Mouse (Mus musculus) central nervous system, embryonic 14 days (tissue): ENCODE measurements around the gene Cs. TPM values are rescaled to one million over a fixed set of nuclear protein-coding genes. Genes with fewer than 3 reads are reported as not detected.

Experiments used
- polyA plus RNA-seq: library from polyadenylated mRNA; depleted of rRNA; stranded (reverse); fragments of >200 nt; gene quantifications from 2 replicates; pipeline ENCODE4 v1.2.3, GENCODE M21; 2012; rRNA removed

Gene Cs
- 172 and 176 TPM in 2 replicates for polyA plus RNA-seq

DNA sequence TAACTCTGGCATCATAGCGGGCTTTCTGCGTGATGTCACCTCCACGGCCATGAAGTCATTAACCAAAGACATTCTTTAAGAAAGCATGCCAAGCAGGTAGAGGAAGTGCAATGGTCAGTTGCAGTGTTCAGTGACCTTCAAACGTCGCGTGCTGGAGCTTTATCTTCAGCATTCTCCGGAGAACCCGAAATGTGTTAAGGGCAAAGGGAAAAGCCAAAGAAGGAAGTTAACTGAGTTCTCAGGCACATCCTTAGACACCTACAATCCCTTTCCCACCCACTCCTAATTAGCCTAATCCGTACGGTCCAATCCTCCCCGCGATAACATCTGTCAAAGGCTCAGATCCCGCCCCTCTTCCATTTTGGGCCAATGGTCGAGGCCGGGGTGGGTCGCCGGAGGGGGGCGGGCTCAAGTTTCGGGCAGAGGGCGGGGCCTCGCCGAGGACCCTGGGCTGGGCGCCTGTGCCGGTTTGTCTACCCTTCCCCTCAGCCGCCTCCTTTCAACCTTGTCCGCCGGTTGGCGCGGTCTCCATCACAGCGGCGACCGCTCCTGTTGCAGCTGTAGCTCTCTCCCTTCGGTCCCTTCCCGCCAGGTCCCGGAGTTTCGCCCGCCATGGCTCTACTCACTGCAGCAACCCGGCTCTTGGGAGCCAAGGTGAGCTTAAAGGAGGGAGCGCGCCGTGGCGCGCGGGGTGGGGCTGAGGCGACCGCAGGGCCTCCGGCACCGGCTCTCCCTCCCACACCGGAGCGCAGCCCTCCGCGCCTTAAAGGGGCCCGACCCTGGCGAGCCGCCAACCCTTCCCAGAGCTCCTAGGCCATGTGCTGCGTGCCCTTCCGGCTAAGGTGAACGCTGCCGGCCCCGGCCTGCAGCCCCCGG is at the start of gene Cs:
Cs (plus strand) TSS at position 429 of the 876 bp plus-strand sequence.

GRCm38 (mm10) chr10:128298702-128299171 is 38.8 kb upstream of the Cs start, which contains the start of gene Il23a:
Il23a (minus strand) TSS chr10:128298752.

DNA sequence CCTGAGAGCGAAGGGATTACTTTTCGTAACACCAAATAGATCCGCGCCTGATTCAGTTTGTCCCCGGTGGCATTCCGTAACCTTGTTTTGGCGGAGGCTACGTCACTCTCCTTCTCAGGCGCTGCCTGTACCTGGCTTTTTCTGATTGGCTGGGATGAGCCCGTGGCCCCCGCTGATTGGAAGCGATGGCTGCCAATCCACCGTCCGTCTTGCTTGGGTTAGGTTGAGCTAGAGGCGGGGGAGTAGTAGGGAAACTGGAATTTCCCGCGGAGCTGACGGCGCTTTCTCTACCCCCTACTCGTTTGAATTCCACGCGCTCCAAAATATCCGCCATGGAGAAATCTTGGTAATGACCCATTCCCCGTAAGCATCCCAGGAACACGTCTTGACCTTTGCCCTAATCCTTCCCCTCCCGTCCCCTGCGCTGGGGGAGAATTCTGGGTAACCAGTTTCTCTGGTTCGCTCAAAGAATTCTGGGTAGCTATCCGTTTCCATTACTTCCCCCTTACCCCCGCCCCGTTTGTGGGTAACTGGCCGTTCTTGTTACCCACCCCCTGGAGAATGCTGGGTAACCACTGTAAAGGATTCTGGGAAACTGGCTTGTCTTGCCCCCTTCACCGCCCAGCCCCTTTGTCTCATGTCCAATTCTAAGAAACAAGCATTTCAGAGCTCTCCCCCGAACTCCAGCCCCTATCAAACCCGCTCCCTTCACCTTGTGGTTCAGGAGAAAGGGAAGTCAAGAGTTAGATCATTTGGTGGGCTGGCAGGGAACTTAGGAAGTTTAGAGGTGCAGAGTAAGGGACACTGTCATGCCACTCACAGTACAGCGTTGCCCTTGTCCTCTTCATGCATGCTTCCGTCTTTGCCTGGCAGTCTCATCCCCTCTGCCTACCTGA is 34.2 kb upstream of the Cs start, which contains the start of gene Pan2:
Pan2 (plus strand) TSS at position 210 of the 896 bp plus-strand sequence.

DNA sequence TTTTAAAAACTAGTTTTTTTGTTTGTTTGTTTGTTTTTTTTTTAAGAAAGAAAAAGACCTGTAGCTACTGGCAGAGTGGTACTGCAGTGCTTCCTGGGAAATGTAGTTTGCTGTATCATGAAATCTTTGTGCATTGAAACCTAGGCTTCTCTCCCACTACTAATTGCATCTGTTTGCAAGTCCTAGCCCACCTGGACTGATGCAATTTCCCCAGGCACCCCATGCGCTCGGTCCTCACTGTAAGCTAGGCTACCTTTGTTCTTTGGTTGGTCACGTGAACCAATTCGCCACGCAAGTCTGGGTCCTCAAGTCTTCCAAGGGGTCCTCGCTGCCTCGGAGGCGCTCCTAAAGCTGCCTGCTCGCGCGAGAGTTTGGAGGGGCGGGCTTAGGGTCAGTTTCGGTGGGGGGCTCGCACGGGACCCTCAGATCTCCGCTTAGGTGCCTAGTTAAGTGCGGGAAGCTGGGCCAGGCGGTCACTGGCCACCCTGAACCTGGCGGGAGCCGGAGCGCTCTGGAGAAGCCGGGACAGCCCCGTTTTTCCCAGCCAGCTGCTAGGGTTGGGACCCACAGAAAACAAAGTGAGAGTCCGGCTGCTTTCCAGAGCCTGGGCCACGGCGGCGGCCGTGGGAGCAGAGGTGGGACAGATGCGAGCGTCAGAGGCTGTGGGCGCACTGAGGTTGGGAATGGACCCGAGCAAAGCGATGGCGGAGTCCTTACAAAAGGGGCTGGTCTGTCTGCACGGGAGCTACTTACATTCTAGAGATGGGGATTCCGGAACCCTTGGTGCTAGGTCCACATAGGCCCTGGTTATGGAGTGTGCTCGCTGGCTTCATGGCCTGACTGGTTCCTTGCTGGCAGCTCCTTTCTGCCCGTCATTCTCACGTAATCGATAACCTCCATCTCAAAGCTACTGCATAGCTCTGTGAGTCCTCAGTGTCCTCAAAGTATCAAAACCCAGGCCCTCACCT is 15.1 kb upstream of the Cs start, which contains the start of gene Cnpy2:
Cnpy2 (plus strand) TSS at position 319 of the 968 bp plus-strand sequence.

GRCm38 (mm10) chr10:128368402-128369217 is 31.1 kb downstream of the Cs start, which contains the start of gene Coq10a:
Coq10a (minus strand) TSS chr10:128368997.

GRCm38 (mm10) chr10:128376455-128377211 is 39.1 kb downstream of the Cs start, which contains the start of gene Ankrd52:
Ankrd52 (plus strand) TSS chr10:128377115.

DNA sequence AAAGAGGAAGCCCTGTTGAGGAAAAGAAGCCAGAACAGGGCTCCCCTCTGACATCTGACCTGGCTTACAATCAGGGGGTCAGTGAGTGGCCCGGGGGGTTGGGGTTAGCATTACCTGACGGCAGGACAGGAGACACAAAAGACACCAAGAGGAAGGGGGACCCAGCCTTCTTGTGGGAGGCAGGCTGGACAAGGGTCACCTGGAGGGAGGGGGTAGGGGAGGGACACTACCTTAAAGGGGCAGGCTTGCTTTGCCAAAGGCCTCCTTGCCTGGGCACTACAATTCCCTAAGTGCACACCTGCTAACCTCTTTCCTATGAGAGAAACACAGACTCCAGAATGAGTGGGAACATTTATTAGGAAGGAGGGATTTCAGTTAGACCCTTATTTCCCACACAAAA is 63.5 kb downstream of the Cs start, which contains the start of gene Slc39a5:
Slc39a5 (minus strand) TSS at position 174 of the 400 bp plus-strand sequence.

GRCm38 (mm10) chr10:128411211-128412054 is 73.9 kb downstream of the Cs start, which contains the start of the genes Nabp2 and Rnf41:
Nabp2 (minus strand) TSS chr10:128411492.
Rnf41 (plus strand) TSS chr10:128411657.

Other genes starting within 250 kb of the Cs start
- gene Baz2a, start 246.2 kb upstream of the Cs start, polyA plus RNA-seq = 34.0 and 36.0 TPM in 2 replicates
- gene Rbms2, start 157.4 kb upstream of the Cs start, polyA plus RNA-seq = 28.0 and 39.8 TPM in 2 replicates
- gene Gls2, start 143.3 kb upstream of the Cs start, polyA plus RNA-seq = 3.6 and 4.0 TPM in 2 replicates
- gene Spryd4, start 125.9 kb upstream of the Cs start, polyA plus RNA-seq = 13.6 and 15.5 TPM in 2 replicates
- gene Mip, start 111.9 kb upstream of the Cs start, polyA plus RNA-seq = 0.23 and 0.26 TPM in 2 replicates
- 18.3 and 20.5 TPM in 2 replicates for gene Timeless, start 105.7 kb upstream of the Cs start, polyA plus RNA-seq
- gene Apon, start 83.6 kb upstream of the Cs start, polyA plus RNA-seq = 0.38 and 0.45 TPM in 2 replicates
- gene Apof, start 69.1 kb upstream of the Cs start, polyA plus RNA-seq = not detected in 2 replicates
- 30.6 and 34.3 TPM in 2 replicates for gene Stat2, start 67.2 kb upstream of the Cs start, polyA plus RNA-seq
- gene Il23a, start 39.0 kb upstream of the Cs start, polyA plus RNA-seq = 0.10 and 0.14 TPM in 2 replicates
- gene Pan2, start 34.4 kb upstream of the Cs start, polyA plus RNA-seq = 44.2 and 45.9 TPM in 2 replicates
- 110 and 127 TPM in 2 replicates for gene Cnpy2, start 15.3 kb upstream of the Cs start, polyA plus RNA-seq
- gene Coq10a, start 31.3 kb downstream of the Cs start, polyA plus RNA-seq = 77.1 and 77.4 TPM in 2 replicates
- 47.3 and 49.7 TPM in 2 replicates for gene Ankrd52, start 39.4 kb downstream of the Cs start, polyA plus RNA-seq
- 0.10 and 0.28 TPM in 2 replicates for gene Slc39a5, start 63.5 kb downstream of the Cs start, polyA plus RNA-seq
- 94.8 and 115 TPM in 2 replicates for gene Nabp2, start 73.8 kb downstream of the Cs start, polyA plus RNA-seq
- 62.8 and 67.8 TPM in 2 replicates for gene Rnf41, start 73.9 kb downstream of the Cs start, polyA plus RNA-seq
- gene Smarcc2, start 121.5 kb downstream of the Cs start, polyA plus RNA-seq = 361 and 409 TPM in 2 replicates
- gene Myl6, start 156.4 kb downstream of the Cs start, polyA plus RNA-seq = 1,386 and 1,494 TPM in 2 replicates
- 30.5 and 38.6 TPM in 2 replicates for gene Myl6b, start 161.0 kb downstream of the Cs start, polyA plus RNA-seq
- 16.6 and 28.0 TPM in 2 replicates for gene Esyt1, start 188.1 kb downstream of the Cs start, polyA plus RNA-seq
- 18.2 and 19.1 TPM in 2 replicates for gene Zc3h10, start 210.0 kb downstream of the Cs start, polyA plus RNA-seq
- 3,335 and 3,553 TPM in 2 replicates for gene Rpl41, start 211.6 kb downstream of the Cs start, polyA plus RNA-seq
- gene Pa2g4, start 228.3 kb downstream of the Cs start, polyA plus RNA-seq = 155 and 169 TPM in 2 replicates